Mouse (Mus musculus) mouse trophoblast stem cell (cell line): ENCODE data around the gene Cnot10.

ENCODE experiments used
- in situ Hi-C, 2 experiments: fragments of 300-500 bp; cut with MseI, MboI; formaldehyde crosslinking; loops; 2 replicates in 1 of 2; 3 replicates in 1 of 2; pipeline ENCODE4 v1.15.1; 2025

Cnot10 gene

GRCm38 (mm10) chr9:114584183-114585016, 55.6 kb downstream of the Cnot10 start:
- in situ Hi-C loops = loop anchor here (5.0 to 10.0 kb wide), 4 partner anchors 82 to 170 kb away; partner anchors contain the start of gene Ccr4 (in 1 of the 2)

GRCm38 (mm10) chr9:114583812-114584182, 56.2 kb downstream of the Cnot10 start:
- in situ Hi-C loops = loop anchor here (5.0 to 10.0 kb wide), 4 partner anchors 81 to 169 kb away; partner anchors contain the start of gene Ccr4 (in 1 of the 2)

- in situ Hi-C loops = no loop called here
Observed at GRCm38 (mm10) chr9:114578646-114579045, 61.3 kb downstream of the Cnot10 start.

- in situ Hi-C loops = no loop called here
Observed at GRCm38 (mm10) chr9:114576001-114576400, 64.0 kb downstream of the Cnot10 start.

GRCm38 (mm10) chr9:114573528-114573927, 66.5 kb downstream of the Cnot10 start:
- in situ Hi-C loops = no loop called here

- in situ Hi-C loops = no loop called here
Observed at GRCm38 (mm10) chr9:114568682-114569474, 71.1 kb downstream of the Cnot10 start.

GRCm38 (mm10) chr9:114564667-114565066, 75.3 kb downstream of the Cnot10 start:
- in situ Hi-C loops = no loop called here

GRCm38 (mm10) chr9:114563761-114564606, 76.0 kb downstream of the Cnot10 start, which contains the start of gene Trim71:
TSS of gene Trim71 (minus strand) at chr9:114564369.
- in situ Hi-C loops = no loop called here

- in situ Hi-C loops = no loop called here
Observed at GRCm38 (mm10) chr9:114562919-114563751, 76.8 kb downstream of the Cnot10 start.

GRCm38 (mm10) chr9:114562031-114562918, 77.7 kb downstream of the Cnot10 start:
- in situ Hi-C loops = no loop called here

- in situ Hi-C loops = no loop called here
Observed at GRCm38 (mm10) chr9:114561671-114561971, 78.4 kb downstream of the Cnot10 start.

GRCm38 (mm10) chr9:114560771-114561670, 79.0 kb downstream of the Cnot10 start:
- in situ Hi-C loops = no loop called here

GRCm38 (mm10) chr9:114560141-114560540, 79.8 kb downstream of the Cnot10 start:
- in situ Hi-C loops = no loop called here

GRCm38 (mm10) chr9:114557086-114557485, 82.9 kb downstream of the Cnot10 start:
- in situ Hi-C loops = no loop called here

- in situ Hi-C loops = no loop called here
Observed at GRCm38 (mm10) chr9:114556276-114556855, 83.6 kb downstream of the Cnot10 start.

GRCm38 (mm10) chr9:114554355-114554979, 85.5 kb downstream of the Cnot10 start:
- in situ Hi-C loops = no loop called here

- in situ Hi-C loops = no loop called here
Observed at GRCm38 (mm10) chr9:114553828-114554227, 86.2 kb downstream of the Cnot10 start.

- in situ Hi-C loops = no loop called here
Observed at GRCm38 (mm10) chr9:114550033-114550432, 90.0 kb downstream of the Cnot10 start.
